Mouse (Mus musculus) stomach, postnatal 0 days (tissue): ENCODE results near the gene Creld2. TPM values are rescaled to one million over a fixed set of nuclear protein-coding genes. Genes with fewer than 3 reads are reported as not detected.
A peak's percentile ranks its signal among the peaks of the same experiment; 100 is the strongest.

Experiments used
- ATAC-seq: fragments of 200-750 bp; cut with Nextera tagmentation; 2 replicates; pipeline ENCODE4 v1.8.0; 2017; ENCODE audit not compliant: low FRiP score, low TSS enrichment
- DNase-seq: peaks from one replicate; pipeline ENCODE4 v3.0.0-alpha.2; 2016; ENCODE audit warnings: low spot score
- H3K27ac ChIP-seq: fragments of 300-500 bp; sonication (generic); replicated peaks from 2 replicates; pipeline ENCODE4 v1.5.1; 2014; ENCODE audit warnings: mild to moderate bottlenecking, control low read depth
- H3K27me3 ChIP-seq: fragments of 300-500 bp; sonication (generic); 2 replicates; pipeline ENCODE4 v1.6.1; 2014; ENCODE audit warnings: low read length; ENCODE audit not compliant: control insufficient read depth, insufficient read depth
- H3K36me3 ChIP-seq: fragments of 300-500 bp; sonication (generic); 2 replicates; pipeline ENCODE4 v1.6.1; 2014; ENCODE audit warnings: low read length, mixed read lengths; ENCODE audit not compliant: control insufficient read depth, insufficient read depth
- H3K4me1 ChIP-seq: fragments of 300-500 bp; sonication (generic); replicated peaks from 2 replicates; pipeline ENCODE4 v1.6.1; 2014; ENCODE audit warnings: antibody characterized with exemption; ENCODE audit not compliant: control insufficient read depth, insufficient read depth
- H3K4me2 ChIP-seq: fragments of 300-500 bp; sonication (generic); replicated peaks from 2 replicates; pipeline ENCODE4 v1.6.1; 2014; ENCODE audit warnings: low read depth, mild to moderate bottlenecking, control low read depth, moderate library complexity
- H3K4me3 ChIP-seq: fragments of 300-500 bp; sonication (generic); 2 replicates; pipeline ENCODE4 v1.5.1; 2014; ENCODE audit warnings: low read depth, low read length, control low read depth
- H3K9ac ChIP-seq: fragments of 300-500 bp; sonication (generic); 2 replicates; pipeline ENCODE4 v1.6.1; 2014; ENCODE audit warnings: mild to moderate bottlenecking, low read length, control low read depth, mixed read lengths
- H3K9me3 ChIP-seq: fragments of 300-500 bp; sonication (generic); 2 replicates; pipeline ENCODE4 v1.6.1; 2016; ENCODE audit warnings: low read length; ENCODE audit not compliant: control insufficient read depth
- CTCF ChIP-seq: IDR thresholded peaks from 2 replicates; pipeline ENCODE4 v1.5.1; 2016; ENCODE audit warnings: antibody characterized with exemption, low read depth, mild to moderate bottlenecking, moderate library complexity
- EP300 ChIP-seq: optimal IDR thresholded peaks from 2 replicates; pipeline ENCODE3; 2016; ENCODE audit warnings: antibody characterized with exemption
- WGBS: fragments of 180-500 bp; shearing (Covaris S2); extraction: QIAGEN DNeasy Blood & Tissue Kit; methylation state at CpG from one replicate; pipeline ENCODE4 v1.1.7; 2014; 5-methylcytosine and 5-hydroxymethylcytosine counted together
- polyA plus RNA-seq: library from polyadenylated mRNA; unstranded; fragments of >200 nt; fragmentation: Nextera tagmentation; extraction: Ambion mirVana; gene quantifications from 2 replicates; pipeline ENCODE4 v1.2.1, GENCODE M21; 2015

The Creld2 gene
- polyA plus RNA-seq, 1 experiment from 2014 or later, result 93.2 TPM

DNA sequence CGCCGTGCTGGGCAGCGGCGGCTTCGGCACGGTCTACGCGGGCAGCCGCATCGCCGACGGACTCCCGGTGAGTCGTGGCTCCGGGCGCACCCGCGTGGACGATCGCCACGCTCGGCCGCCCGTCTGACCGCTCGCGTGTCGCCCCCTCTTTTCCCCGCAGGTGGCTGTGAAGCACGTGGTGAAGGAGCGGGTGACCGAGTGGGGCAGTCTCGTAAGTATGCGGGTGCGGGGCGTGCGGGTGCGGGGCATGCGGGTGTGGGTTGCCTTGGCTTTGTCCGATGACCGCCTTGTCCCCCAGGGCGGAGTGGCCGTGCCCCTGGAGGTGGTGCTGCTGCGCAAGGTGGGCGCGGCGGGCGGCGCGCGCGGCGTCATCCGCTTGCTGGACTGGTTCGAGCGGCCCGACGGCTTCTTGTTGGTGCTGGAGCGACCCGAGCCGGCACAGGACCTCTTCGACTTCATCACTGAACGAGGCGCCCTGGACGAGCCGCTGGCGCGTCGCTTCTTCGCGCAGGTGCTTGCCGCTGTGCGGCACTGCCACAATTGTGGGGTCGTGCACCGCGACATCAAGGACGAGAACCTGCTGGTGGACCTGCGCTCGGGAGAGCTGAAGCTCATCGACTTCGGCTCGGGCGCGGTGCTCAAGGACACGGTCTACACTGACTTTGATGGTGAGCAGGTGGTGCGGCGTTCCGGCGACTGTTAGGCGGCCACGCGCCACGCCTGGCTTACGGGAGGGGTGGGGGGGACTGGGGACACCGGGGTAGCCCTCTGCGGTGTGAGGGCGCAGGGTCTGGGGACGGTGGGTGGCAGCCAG, 43.6 kb downstream of the Creld2 start:
- Histone ChIP-seq H3K4me1 (peaks cover 4% of the 10 kb centered on the region), H3K36me3 (peaks cover 12% of the 10 kb centered on the region), H3K27ac (peak overlapping the region; percentile 98), H3K4me3 (peak overlapping the region; percentile 91), H3K27me3 (no peaks in the 10 kb centered on the region), H3K4me2 (peak overlapping the region; percentile 83), H3K9me3 (no peaks in the 10 kb centered on the region), H3K9ac (peak overlapping the region; percentile 95)
- ATAC-seq (0 out of 2 replicates have a peak, but pooled peaks have one; percentile 1), DNase-seq (peak; percentile 83)
- WGBS, result 1% methylated on average over 86 of the region's 98 CpGs
- TF ChIP-seq EP300 (no peak), CTCF (peak; percentile 23; the same call in 1 of the 2 replicates)

DNA sequence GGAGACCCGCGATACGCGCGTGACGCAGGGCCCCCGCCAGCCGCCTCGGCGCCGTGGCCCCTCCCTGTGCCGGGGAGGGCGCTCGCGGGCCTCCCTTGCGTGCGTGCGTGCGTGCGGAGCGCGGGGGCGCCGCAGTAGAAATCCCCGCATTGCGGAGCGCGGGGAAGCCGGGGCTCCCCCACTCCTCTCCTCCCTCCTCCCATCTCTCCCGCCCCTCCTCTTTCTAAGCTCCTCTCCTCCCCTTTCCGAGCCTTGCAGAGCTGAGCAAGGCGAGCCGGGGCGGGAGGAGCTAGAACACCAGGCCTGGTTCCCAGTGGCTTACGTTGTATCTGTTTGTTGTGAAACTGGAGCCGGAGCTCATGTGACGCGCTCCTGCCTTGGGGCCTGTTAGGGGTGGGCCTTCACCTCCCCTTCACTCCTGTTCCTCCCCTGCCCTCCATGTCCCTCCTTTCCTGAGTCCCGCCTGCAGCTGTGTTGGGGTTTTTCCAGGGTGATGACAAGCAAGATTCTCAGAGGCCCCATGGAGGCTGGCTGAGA, 44.3 kb downstream of the Creld2 start:
- Histone ChIP-seq H3K9ac (peak overlapping the region; percentile 95), H3K4me3 (peak overlapping the region; percentile 91), H3K4me1 (peaks cover 4% of the 10 kb centered on the region), H3K27me3 (no peaks in the 10 kb centered on the region), H3K9me3 (no peaks in the 10 kb centered on the region), H3K27ac (peak overlapping the region; percentile 98), H3K4me2 (peak overlapping the region; percentile 83), H3K36me3 (peaks cover 12% of the 10 kb centered on the region)
- 0% methylated on average over 19 of the region's 39 CpGs for WGBS
- peak; percentile 75 for ATAC-seq
- TF ChIP-seq CTCF, result no peak
- no peak for TF ChIP-seq EP300
- peak; percentile 93 for DNase-seq

DNA sequence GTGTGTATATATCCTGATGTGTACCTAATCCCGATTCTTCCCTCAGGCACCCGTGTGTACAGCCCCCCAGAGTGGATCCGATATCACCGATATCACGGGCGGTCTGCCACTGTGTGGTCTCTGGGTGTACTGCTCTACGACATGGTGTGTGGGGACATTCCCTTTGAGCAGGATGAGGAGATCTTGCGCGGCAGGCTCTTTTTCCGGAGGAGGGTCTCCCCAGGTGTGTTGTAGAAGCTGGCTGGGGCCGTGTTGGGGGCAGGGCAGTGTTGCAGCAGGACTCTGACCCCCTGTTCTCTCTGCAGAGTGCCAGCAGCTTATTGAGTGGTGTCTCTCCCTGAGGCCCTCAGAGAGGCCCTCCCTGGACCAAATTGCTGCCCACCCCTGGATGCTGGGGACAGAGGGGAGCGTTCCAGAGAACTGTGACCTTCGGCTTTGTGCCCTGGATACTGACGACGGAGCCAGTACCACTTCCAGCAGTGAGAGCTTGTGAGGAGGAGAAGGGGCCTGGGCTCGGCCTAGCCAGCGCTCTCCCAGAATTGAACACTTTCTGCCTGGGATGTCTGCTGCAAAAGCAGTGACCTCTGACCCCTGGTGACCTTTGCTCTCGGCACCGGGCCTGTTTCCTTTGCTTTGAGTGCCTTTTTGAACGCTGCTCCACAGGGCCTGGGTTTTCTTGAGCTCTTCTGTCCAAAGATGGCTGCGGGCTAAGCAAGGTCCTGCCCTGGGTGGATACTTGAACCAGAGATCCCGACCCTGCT, 45.0 kb downstream of the Creld2 start:
- Histone ChIP-seq H3K4me1 (peaks cover 4% of the 10 kb centered on the region), H3K27me3 (no peaks in the 10 kb centered on the region), H3K27ac (peak overlapping the region; percentile 98), H3K9me3 (no peaks in the 10 kb centered on the region), H3K36me3 (peaks cover 12% of the 10 kb centered on the region), H3K9ac (peak overlapping the region; percentile 95), H3K4me2 (peak overlapping the region; percentile 83), H3K4me3 (peak overlapping the region; percentile 91)
- 26% methylated on average over 22 of the region's 22 CpGs for WGBS
- DNase-seq, result no peak
- TF ChIP-seq CTCF (peak; percentile 50), EP300 (no peak)
- no peak; the same call in 1 of the 2 replicates for ATAC-seq

DNA sequence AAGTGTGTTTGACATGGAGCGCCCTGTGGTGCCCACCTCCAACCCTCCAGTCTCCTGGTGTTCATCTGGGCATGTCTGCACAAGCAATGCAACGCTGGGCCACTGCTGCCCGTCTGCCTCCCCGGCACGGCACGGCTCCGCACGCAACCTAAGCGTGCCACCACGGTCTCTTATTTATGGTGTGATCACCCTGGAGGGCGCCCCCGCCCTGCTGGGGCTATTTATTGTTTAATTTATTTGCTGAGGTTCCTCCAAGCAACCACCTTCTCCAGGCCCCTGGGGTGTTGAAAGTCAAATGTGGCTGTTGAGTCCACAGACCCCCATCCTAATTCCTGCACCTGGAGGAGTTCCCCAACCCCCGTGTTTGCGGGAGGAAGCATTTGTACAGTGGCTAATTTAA, 45.6 kb downstream of the Creld2 start:
- peak overlapping the region; percentile 98; the same call in 1 of the 2 replicates for H3K27ac ChIP-seq
- WGBS, result 69% methylated on average over 14 of the region's 14 CpGs

DNA sequence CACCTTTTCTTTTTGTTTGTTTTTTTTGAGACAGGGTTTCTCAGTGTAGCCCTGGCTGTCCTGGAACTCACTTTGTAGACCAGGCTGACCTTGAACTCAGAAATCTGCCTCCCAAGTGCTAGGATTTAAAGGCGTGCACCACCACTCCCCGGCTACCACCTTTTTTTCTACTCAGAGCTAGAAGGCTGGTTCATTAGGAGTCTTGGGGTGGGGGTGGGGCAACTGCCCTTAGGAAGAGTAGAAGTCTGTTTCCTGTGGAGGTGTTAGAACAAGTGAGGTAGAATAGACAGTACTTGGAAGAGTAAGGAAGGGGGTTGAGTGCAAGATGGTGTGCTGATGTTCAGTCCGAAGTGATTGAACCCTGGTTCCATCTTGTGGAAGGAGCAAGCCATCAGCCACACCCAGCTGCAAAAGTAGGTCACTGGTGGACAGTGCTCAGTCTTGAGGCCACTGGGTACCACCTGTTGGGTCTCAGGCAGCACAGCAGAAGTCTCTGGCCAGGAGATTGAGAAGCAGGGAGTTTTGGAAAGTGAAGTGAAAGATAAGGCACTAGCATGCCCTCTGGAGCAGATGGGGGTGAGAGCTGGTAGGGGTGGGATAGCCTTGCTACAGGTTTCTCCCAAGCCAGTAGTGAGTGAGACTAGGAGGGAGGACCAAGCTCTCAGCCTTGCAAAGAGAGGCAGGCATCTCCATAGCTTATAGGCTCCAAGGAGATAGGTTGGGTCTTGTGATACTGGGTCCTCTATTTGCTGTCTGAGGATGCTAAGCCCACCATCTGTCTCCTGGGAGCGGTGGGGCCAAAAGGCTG, 46.6 kb downstream of the Creld2 start:
- Histone ChIP-seq H3K27me3 (no peaks in the 10 kb centered on the region), H3K4me3 (no peak overlapping the region), H3K27ac (peak overlapping the region; percentile 66; the same call in 1 of the 2 replicates), H3K9ac (no peak overlapping the region), H3K36me3 (peaks cover 12% of the 10 kb centered on the region), H3K9me3 (no peaks in the 10 kb centered on the region), H3K4me2 (peak overlapping the region; percentile 83; the same call in 1 of the 2 replicates), H3K4me1 (peaks cover 4% of the 10 kb centered on the region)
- ATAC-seq, result no peak
- TF ChIP-seq CTCF, result no peak
- no peak for TF ChIP-seq EP300
- DNase-seq, result no peak
- WGBS, result 58% methylated on average over 4 of the region's 4 CpGs

More for the DNA sequence above, 45.6 kb downstream of the Creld2 start:
- Histone ChIP-seq H3K27me3 (no peaks in the 10 kb centered on the region), H3K4me2 (peak overlapping the region; percentile 83), H3K36me3 (peaks cover 12% of the 10 kb centered on the region), H3K9ac (peak overlapping the region; percentile 95), H3K4me1 (peaks cover 4% of the 10 kb centered on the region), H3K9me3 (no peaks in the 10 kb centered on the region), H3K4me3 (peak overlapping the region; percentile 91)
- ATAC-seq, result no peak
- no peak for TF ChIP-seq EP300
- no peak for TF ChIP-seq CTCF
- DNase-seq, result no peak
